Mouse (Mus musculus) lung, adult 2 months (tissue): ENCODE measurements around the gene Tmem210.

Source experiments
- CTCF ChIP-seq: fragments of 200-500 bp; IDR thresholded peaks from 2 replicates; pipeline ENCODE4 v1.5.1; 2011; ENCODE audit warnings: mild to moderate bottlenecking, low read length, control low read depth; ENCODE audit not compliant: insufficient read depth
- POLR2A ChIP-seq: fragments of 200-500 bp; IDR thresholded peaks from 2 replicates; pipeline ENCODE4 v1.6.1; 2011; ENCODE audit warnings: low read depth, mild to moderate bottlenecking, control low read depth, low read length, borderline replicate concordance; ENCODE audit errors: extremely low read depth

- no peak for TF ChIP-seq POLR2A
- no peak for TF ChIP-seq CTCF
Observed at GRCm38 (mm10) chr2:25290816-25291130, 2.8 kb downstream of the Tmem210 start.
